Mouse (Mus musculus) naive thymus-derived CD4-positive, alpha-beta T cell, adult 2 months (primary cell): ENCODE data around the gene Cldn3.

ENCODE experiments used
- DNase-seq: peaks from one replicate; pipeline ENCODE4 v3.0.0-alpha.2; 2011; ENCODE audit warnings: low read depth

The Cldn3 gene

DNA sequence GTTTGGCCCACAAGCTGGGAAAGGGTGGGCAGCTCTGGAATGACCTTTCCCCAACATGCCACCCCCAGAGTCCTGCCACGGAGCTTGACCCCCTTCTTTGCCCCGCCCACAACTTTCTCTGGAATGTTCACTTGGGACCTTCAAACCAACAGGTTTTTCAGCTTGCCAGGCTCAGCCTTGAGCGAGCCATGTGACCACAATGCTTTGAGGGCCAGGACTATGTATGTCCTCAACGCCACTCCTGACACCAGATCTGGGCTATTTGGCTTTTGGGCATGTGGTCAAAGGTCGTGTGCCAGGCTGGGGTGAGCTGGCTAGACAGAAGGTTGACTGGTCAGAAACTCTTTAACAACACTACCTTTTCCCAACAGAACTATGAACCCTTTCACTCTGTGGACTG, 16.1 kb downstream of the Cldn3 start:
- no peak for DNase-seq

DNA sequence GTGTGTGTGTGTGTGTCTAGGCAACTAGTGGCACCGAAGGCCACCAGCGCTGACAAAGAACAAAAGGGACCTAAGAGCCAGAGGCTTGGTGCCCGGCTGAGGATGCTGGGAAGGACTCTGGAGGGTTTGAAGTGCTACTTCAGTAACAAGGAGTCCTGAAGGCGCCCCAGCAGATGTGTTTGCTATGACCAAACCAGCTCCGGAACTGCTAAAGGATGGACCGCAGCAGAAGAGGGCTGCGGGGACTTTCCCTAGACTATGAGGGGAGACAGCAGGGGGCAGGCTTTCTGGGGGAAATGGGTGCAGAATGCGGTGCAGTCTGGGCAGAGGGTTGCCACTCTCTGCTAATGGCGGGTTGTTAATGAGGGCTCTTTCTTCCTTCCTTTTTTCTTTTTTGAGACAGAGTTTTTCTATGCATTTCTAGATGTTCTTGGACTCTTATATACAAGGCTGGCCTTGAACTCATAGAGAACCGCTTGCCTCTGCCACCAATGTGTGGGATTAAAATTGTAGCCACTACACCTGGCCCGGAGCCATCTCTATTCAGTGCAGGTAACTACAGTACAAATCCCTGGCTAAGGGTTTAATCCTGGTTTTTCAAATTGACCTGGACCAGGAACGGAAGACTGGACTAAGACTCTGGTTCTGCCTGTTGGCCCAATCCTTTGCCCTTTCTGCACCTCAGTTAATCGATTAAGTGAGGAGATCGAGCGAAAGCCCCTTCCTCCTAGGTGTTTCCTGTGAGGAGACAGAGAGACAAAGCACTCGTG, 22.0 kb downstream of the Cldn3 start:
- DNase-seq: peak; percentile 55

GRCm38 (mm10) chr5:135008671-135009589, 22.9 kb downstream of the Cldn3 start, which contains the start of gene Abhd11:
Gene Abhd11, plus strand, starts transcription at chr5:135009152.
- peak; percentile 100 for DNase-seq

DNA sequence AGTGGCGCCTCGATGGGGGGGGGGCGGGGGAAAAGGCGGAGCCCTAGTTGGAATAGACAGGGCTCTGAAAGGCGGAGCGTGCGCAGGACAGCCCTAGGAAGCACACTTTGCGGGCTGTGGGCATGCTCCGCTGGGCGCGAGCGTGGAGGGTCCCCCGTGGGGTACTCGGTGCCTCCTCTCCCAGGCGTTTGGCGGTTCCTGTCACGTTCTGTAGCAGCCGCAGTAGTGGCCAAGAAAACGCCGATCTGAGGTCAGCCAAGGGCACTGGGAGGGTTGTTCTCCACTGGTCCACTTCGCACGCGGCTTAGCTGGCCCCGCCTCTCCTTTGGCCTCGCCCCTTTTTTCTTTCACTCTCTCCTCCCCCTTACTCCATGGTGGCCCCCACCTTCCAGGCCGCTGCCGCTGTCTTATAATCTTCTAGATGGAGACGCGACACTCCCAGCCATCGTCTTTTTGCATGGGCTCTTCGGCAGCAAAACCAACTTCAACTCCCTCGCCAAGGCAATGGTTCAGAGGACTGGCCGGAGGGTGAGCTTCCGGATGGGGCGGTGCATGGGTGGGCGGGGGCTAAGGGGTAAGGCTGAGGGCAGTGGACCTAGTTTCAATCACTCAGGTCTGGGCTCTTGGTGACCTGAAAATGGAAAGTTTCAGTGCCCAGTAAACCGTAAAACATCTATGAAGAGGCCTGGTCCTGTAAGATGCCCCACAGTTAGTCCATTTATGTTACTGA, 23.7 kb downstream of the Cldn3 start:
- peak; percentile 96 for DNase-seq

GRCm38 (mm10) chr5:135010320-135010709, 24.3 kb downstream of the Cldn3 start:
- no peak for DNase-seq

DNA sequence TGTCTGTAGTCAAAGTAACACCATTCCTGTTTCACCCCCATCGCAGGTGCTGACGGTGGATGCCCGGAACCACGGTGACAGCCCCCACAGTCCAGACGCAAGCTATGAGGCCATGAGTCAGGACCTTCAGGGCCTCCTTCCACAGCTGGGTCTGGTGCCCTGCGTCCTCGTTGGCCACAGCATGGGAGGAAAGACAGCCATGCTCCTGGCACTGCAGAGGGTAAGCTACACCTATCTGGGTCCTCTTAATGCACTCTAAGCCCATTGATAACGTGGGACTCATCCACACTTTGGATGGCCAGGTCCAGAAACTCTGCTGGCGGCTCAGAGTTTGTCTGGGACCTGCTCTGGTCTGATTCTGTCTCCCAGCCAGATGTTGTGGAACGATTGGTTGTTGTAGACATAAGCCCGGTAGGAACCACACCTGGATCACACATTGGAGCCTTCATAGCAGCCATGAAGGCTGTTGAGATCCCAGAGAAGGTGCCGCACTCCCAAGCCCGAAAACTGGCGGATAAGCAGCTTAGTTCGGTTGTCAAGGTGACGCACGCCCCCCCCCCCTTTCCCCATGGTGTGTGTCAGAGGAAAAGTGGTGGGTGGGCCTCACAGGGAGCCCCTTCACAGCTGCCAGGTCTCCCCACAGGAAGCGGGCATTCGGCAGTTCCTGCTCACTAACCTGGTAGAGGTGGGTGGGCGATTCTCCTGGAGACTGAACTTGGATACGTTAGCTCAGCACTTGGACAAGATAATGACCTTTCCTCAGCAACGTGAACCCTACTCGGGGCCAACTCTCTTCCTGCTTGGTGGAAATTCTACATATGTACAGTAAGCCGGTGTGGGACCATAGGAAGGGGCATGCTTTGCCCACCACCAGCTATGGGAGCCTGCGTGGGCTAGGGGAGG, 25.1 kb downstream of the Cldn3 start:
- DNase-seq: no peak

DNA sequence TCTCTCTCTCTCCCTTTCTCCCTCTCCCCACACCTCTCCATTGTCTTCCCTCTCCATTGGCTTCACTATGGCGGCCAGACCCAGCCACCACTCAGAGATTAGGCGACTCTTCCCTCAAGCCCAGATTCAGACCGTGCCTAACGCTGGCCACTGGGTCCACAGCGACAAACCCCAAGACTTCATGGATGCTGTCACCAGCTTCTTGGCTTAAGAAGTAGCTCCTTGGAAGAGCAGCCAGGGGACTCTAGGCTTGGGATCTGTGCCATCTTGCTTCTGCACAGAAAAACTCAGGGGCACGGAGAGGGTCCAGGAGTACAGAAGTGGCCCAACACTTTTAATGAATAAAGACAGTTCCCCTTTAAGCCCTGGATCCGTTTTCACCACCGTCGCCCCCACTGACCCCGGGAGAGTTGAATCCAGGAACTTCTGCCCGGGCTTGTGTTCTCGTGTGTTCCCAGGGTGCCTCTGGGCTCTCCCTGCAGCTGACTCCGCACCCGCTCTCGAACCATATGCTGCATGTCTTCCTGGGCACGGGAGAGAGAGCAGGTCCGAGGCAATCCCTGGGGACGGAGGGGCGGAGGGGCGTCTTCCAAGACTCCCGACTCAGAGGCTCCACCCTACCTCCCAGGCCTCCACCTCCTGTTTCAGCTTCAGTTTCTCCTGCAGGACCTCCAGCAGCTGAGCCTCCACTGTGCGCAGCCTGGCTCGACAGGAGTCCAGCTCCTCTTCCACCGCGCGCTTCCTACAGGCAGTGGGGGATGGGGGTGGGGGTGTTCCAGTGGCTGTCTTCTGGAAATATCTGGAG, 26.0 kb downstream of the Cldn3 start:
- no peak for DNase-seq

- DNase-seq: peak; percentile 92
Observed at GRCm38 (mm10) chr5:135012671-135013441, 26.8 kb downstream of the Cldn3 start.

DNA sequence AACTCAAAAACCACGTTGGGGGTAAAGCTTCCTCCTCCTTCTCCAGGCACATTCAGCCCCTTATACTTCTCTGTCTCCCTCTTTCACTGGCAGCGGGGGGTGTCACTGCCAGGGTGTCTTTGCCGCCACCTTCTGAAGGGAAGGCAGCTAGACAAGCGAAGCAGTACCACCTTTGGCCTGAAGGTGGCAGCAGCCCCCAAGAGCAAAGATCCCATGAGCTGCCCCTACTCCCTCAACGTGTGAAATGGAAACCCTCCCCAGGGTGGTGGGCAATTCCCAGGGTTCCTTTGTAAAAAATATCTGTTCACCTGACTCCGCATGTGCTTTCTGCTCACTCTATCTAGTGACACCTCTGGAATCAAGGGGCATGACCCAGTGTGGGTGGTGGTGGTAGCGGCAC, 29.5 kb downstream of the Cldn3 start:
- DNase-seq: peak; percentile 94

- DNase-seq: peak; percentile 53
Observed at GRCm38 (mm10) chr5:135016224-135016759, 30.3 kb downstream of the Cldn3 start.

DNA sequence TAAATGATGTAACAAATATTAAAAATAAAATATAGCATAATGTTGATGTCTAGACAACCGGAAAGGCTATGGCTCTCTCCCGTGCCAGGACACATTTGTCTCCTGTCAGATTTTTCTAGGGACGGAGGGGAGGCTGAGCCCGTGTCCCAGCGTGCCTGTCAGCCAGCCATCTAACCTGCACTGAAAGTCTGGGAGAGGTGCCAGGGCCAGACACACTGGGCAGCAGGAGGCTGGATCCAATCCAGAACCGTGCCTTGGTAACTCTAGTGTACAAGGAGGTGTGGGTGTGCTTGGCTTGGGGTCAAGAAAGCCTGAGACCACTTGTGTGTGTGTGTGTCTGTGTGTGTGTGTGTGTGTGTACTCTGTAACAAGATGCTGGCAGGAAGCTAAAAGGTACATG, 35.8 kb downstream of the Cldn3 start:
- DNase-seq: no peak

DNA sequence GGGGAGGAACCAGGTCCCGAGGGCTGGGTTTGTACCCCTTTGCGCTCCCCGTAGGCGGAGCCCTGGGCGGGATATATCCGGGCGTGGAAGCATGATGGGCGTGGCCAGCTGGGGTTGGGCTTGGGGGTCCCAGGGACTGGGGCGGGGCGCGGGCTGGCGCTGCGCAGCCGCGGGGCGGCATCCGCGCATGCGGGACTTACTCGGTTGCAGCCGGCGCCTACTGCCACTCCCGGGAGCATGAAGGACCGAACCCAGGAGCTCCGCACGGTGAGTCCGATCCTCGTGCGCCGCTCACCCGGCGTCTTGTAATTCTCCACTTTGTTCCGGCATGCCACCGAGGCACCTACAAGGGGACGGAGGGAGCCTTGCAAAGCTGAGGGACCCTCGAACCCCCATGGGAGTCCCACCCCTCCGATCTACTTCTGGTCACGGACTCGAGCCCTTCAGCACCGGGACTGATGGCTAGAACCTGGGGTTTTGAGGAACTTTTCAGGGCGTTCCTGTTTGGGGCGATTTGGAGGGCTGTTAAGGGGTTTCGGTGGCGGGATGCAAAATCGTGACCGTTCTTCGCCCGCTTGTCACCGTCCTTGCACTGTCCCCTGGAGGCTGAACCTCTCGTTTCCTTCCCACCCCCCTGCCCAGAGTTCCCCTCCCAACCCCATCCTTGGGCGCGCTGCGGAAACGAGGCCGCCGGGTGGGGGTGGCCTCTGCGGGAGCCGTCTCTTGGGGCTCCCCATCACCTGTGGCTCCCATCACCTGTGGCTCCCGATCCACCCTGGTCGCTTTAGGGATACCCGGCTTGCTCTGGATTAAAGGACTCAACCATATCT, 37.5 kb downstream of the Cldn3 start, which contains the start of gene Stx1a:
TSS of gene Stx1a (plus strand) at position 139 of the 830 bp plus-strand sequence.
- DNase-seq: peak; percentile 79

DNA sequence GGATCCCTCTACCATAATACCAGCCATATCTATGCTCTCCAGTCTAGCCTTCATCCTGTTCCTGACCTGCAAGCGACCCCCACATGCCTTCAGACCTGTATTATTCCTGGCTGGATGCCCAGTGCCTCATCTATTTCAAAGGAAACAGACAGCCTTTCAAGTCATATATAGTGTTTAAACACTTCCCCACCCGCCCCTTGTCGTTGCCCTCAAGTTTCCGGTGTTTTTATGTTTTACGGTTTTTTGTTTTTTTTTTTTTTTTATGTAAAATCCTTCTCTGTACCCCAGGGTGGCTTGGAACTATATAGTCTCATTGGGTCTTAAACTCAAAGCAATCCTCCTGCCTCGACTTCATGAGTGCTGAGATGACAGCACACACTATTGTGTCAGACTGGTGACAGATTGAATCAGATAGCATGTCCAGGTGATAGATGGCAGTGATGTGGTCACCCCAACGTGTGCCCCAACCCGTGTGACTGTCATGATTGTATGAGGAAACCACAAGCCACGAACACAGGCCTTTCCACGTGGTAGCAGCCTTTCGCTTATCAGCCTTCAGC, 38.7 kb downstream of the Cldn3 start:
- DNase-seq: peak; percentile 90

- DNase-seq: peak; percentile 44
Observed at GRCm38 (mm10) chr5:135025899-135026298, 39.9 kb downstream of the Cldn3 start.

DNA sequence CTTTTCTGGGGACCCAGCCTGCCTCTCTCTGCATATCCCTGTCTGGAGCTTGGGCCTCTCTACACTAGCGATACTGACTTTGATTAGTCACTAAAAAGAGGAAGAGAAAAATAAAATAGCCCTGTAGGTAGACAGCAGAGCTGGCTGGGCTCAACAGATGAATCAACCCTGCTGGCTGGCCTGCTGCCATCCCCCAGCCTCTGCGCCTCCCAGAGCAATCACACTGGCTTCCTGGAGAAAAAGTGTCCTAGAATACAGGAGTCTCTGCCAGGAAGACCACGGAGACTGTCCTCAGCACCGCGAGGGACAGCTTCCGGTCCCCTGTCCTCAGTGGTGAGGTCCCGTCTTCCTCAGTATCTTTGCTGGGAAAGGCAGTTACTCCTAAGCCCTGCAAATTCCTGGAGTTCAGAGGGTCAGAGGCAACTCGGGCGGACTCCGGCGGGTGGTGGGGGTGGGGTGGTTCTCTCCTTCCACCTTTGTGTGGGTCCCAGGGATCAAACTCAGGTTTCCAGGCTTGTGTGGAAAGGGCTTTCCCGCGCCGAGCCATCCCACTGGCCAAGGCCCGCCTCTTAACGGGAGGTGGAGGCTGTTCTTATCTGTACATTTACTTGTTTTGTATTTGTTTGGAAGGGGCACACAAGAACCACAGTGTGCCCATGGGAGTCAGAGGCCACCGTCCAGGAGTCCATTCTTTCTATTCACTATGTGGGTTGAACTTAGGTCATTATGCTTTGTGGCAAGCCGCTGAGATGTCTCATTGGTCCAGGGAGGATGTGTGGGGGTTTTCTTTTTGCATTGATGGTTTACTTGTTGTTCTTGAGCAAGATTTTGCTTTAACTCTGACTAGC, 43.2 kb downstream of the Cldn3 start:
- no peak for DNase-seq

- DNase-seq: no peak
Observed at GRCm38 (mm10) chr5:135032581-135032980, 46.6 kb downstream of the Cldn3 start.

DNA sequence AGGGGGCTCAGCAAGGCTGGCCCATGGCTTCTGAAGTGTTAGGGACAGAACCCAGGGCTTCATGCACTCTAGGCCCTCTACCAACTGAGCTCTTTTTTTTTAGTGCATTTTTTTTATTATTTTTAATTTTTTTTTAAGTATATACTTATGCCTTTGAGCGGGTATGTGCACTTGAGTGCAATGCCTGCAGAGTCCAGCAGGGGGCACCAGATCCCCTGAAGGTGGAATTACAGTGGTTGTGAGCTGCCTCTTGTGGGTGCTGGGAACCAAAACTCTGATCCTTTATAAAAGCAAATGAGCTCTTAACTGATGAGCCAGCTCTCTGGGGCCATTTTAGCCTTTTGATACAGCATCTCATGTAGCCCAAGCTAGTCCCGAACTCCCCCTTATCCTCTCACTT, 48.6 kb downstream of the Cldn3 start:
- no peak for DNase-seq
